Mouse (Mus musculus): Measurements from ENCODE around the gene Rack1. TPM values are rescaled to one million over a fixed set of nuclear protein-coding genes. Genes with fewer than 3 reads are reported as not detected.

Rack1 gene
- total and polyA plus RNA-seq, 3 experiments: 376 to 5,815 (median 4,421) TPM

GRCm38 (mm10) chr11:48779450-48779849 lies 20.7 kb upstream of the Rack1 start (continued):
- TF ChIP-seq RAD21 (IDR thresholded peaks at IDR 0.05; ENCODE audit: low read depth, low read length) (peak; percentile 58), MEF2A (IDR thresholded peaks at IDR 0.05; ENCODE audit: extremely low read depth, insufficient replicate concordance, low read depth, low read length, poor library complexity, severe bottlenecking) (no peak), MXI1 (IDR thresholded peaks at IDR 0.05; ENCODE audit: low read depth, low read length) (no peak), CHD2 (IDR thresholded peaks at IDR 0.05; ENCODE audit: low read length) (no peak)

GRCm38 (mm10) chr11:48782243-48782642 lies 17.9 kb upstream of the Rack1 start:
- Histone ChIP-seq H3K27ac (ENCODE audit: control insufficient read depth, low read depth, low read length) (no peak overlapping the region), H3K9ac (ENCODE audit: control insufficient read depth, low read depth, low read length, poor library complexity, severe bottlenecking) (no peak overlapping the region), H3K4me1 (ENCODE audit: control insufficient read depth in 1 of 2, insufficient read depth in 2 of 2, low read length in 2 of 2) (peaks cover 0 to 9% of the 10 kb centered on the region in 2 experiments; a peak in 2 of 4 replicates), H3K27me3 (ENCODE audit: control insufficient read depth in 1 of 2, insufficient read depth in 2 of 2, low read length in 2 of 2) (no peaks in the 10 kb centered on the region), H3K36me3 (ENCODE audit: control insufficient read depth in 1 of 2, insufficient read depth in 2 of 2, low read length in 2 of 2) (0 out of 4 replicates have a peak, but pooled peaks cover 0 to 2% of the 10 kb centered on the region in 2 experiments), H3K4me3 (ENCODE audit: control insufficient read depth in 1 of 2, insufficient read depth in 1 of 2, low read depth in 2 of 2, low read length in 2 of 2) (no peak overlapping the region), H3K79me2 (ENCODE audit: control insufficient read depth, insufficient read depth, low read length, poor library complexity) (no peaks in the 10 kb centered on the region), H3K9me3 (replicated peaks; ENCODE audit: insufficient read depth, low read length) (no peaks in the 10 kb centered on the region)
- peak; percentile 68 for DNase-seq (ENCODE audit: low read depth, low spot score)
- TF ChIP-seq CTCF (IDR thresholded peaks at IDR 0.05 in 2 of 3, conservative IDR thresholded peaks at IDR 0.05 in 1 of 3; ENCODE audit: control insufficient read depth in 1 of 3, insufficient read depth in 1 of 3, low read depth in 2 of 3, low read length in 3 of 3, poor library complexity in 1 of 3, severe bottlenecking in 1 of 3) (peak; percentile 9 to 39 (median 38); a peak in 5 of 6 replicates), RAD21 (IDR thresholded peaks at IDR 0.05; ENCODE audit: low read depth, low read length) (no peak)

GRCm38 (mm10) chr11:48787455-48788211 lies 12.5 kb upstream of the Rack1 start:
- H3K9ac ChIP-seq (ENCODE audit: control insufficient read depth, low read depth, low read length, poor library complexity, severe bottlenecking): peak overlapping the region; percentile 74
- TF ChIP-seq GATA1 (IDR thresholded peaks at IDR 0.05; ENCODE audit: low read depth, low read length): peak; percentile 4; the same call in 1 of the 2 replicates
- TF ChIP-seq TBP (IDR thresholded peaks at IDR 0.05; ENCODE audit: low read depth, low read length): peak; percentile 96
- peak in 1 of 2 experiments; percentile 70; a peak in 2 of 4 replicates for TF ChIP-seq POLR2A (IDR thresholded peaks at IDR 0.05; ENCODE audit: control insufficient read depth in 1 of 2, insufficient read depth in 1 of 2, low read depth in 1 of 2, low read length in 2 of 2, poor library complexity in 1 of 2)
- TF ChIP-seq MXI1 (IDR thresholded peaks at IDR 0.05; ENCODE audit: low read depth, low read length): peak; percentile 64; the same call in 1 of the 2 replicates
- peak; percentile 93 for TF ChIP-seq USF1 (IDR thresholded peaks at IDR 0.05; ENCODE audit: low read depth, low read length)
- TF ChIP-seq ZKSCAN1 (IDR thresholded peaks at IDR 0.05; ENCODE audit: low read depth, low read length): 0 out of 2 replicates have a peak, but pooled peaks have one; percentile 76
- TF ChIP-seq MEF2A (IDR thresholded peaks at IDR 0.05; ENCODE audit: extremely low read depth, insufficient replicate concordance, low read depth, low read length, poor library complexity, severe bottlenecking): no peak
- TF ChIP-seq SIN3A (IDR thresholded peaks at IDR 0.05; ENCODE audit: low read length): peak; percentile 84
- TF ChIP-seq TCF12 (IDR thresholded peaks at IDR 0.05; ENCODE audit: low read depth, low read length): no peak
- TF ChIP-seq ETS1 (IDR thresholded peaks at IDR 0.05; ENCODE audit: low read depth, low read length): peak; percentile 79
- peak; percentile 80 for TF ChIP-seq HCFC1 (IDR thresholded peaks at IDR 0.05; ENCODE audit: low read depth, low read length)
- no peak; a peak in 1 of 4 replicates for TF ChIP-seq EP300 (IDR thresholded peaks at IDR 0.05; ENCODE audit: low read depth in 1 of 2, low read length in 2 of 2)
- peak; percentile 95 for TF ChIP-seq ELF1 (IDR thresholded peaks at IDR 0.05; ENCODE audit: low read depth, low read length)
- 0 out of 2 replicates have a peak, but pooled peaks have one; percentile 2 for TF ChIP-seq BHLHE40 (IDR thresholded peaks at IDR 0.05; ENCODE audit: borderline replicate concordance, low read depth, low read length)
- peak; percentile 59 for TF ChIP-seq NELFE (IDR thresholded peaks at IDR 0.05; ENCODE audit: low read depth, low read length)
- no peak for TF ChIP-seq CHD2 (IDR thresholded peaks at IDR 0.05; ENCODE audit: low read length)
- peak; percentile 64; the same call in 1 of the 2 replicates for TF ChIP-seq MYC (IDR thresholded peaks at IDR 0.05; ENCODE audit: low read depth, low read length)
- TF ChIP-seq ZNF384 (IDR thresholded peaks at IDR 0.05; ENCODE audit: low read depth, low read length): 0 out of 2 replicates have a peak, but pooled peaks have one; percentile 10
- TF ChIP-seq MAFK (IDR thresholded peaks at IDR 0.05; ENCODE audit: borderline replicate concordance, low read depth, low read length): no peak
- TF ChIP-seq CTCF (IDR thresholded peaks at IDR 0.05 in 2 of 3, conservative IDR thresholded peaks at IDR 0.05 in 1 of 3; ENCODE audit: control insufficient read depth in 1 of 3, insufficient read depth in 1 of 3, low read depth in 2 of 3, low read length in 3 of 3, poor library complexity in 1 of 3, severe bottlenecking in 1 of 3): no peak
- TF ChIP-seq MAX (IDR thresholded peaks at IDR 0.05; ENCODE audit: low read length): peak; percentile 65; the same call in 1 of the 2 replicates
- TF ChIP-seq RCOR1 (IDR thresholded peaks at IDR 0.05; ENCODE audit: low read depth, low read length): no peak
- TF ChIP-seq ZC3H11A (IDR thresholded peaks at IDR 0.05; ENCODE audit: low read depth, low read length): no peak
- TF ChIP-seq USF2 (IDR thresholded peaks at IDR 0.05; ENCODE audit: borderline replicate concordance in 1 of 2, insufficient read depth in 1 of 2, low read depth in 1 of 2, low read length in 2 of 2): peak in 1 of 2 experiments; percentile 48; a peak in 1 of 4 replicates

More at GRCm38 (mm10) chr11:48787455-48788211, 12.5 kb upstream of the Rack1 start:
- H3K4me1 ChIP-seq (ENCODE audit: control insufficient read depth in 1 of 2, insufficient read depth in 2 of 2, low read length in 2 of 2): peaks cover 9 to 21% of the 10 kb centered on the region in 2 experiments
- no peaks in the 10 kb centered on the region for H3K9me3 ChIP-seq (replicated peaks; ENCODE audit: insufficient read depth, low read length)
- H3K27me3 ChIP-seq (ENCODE audit: control insufficient read depth in 1 of 2, insufficient read depth in 2 of 2, low read length in 2 of 2): no peaks in the 10 kb centered on the region
- peak; percentile 97 for DNase-seq (ENCODE audit: low read depth, low spot score)
- H3K79me2 ChIP-seq (ENCODE audit: control insufficient read depth, insufficient read depth, low read length, poor library complexity): no peaks in the 10 kb centered on the region
- peak overlapping the region; percentile 86 for H3K27ac ChIP-seq (ENCODE audit: control insufficient read depth, low read depth, low read length)
- H3K4me3 ChIP-seq (ENCODE audit: control insufficient read depth in 1 of 2, insufficient read depth in 1 of 2, low read depth in 2 of 2, low read length in 2 of 2): peak overlapping the region; percentile 64 to 65
- peaks cover 0 to 12% of the 10 kb centered on the region in 2 experiments; a peak in 2 of 4 replicates for H3K36me3 ChIP-seq (ENCODE audit: control insufficient read depth in 1 of 2, insufficient read depth in 2 of 2, low read length in 2 of 2)
